Mouse (Mus musculus) kidney, embryonic 16.5 days (tissue): Measurements from ENCODE around the gene Clcnkb. TPM values are rescaled to one million over a fixed set of nuclear protein-coding genes. Genes with fewer than 3 reads are reported as not detected.
A peak's percentile ranks its signal among the peaks of the same experiment; 100 is the strongest.

Source experiments
- ATAC-seq: fragments of 200-750 bp; cut with Nextera tagmentation; 2 replicates; pipeline ENCODE4 v1.8.0; 2017; ENCODE audit warnings: moderate TSS enrichment; ENCODE audit not compliant: low FRiP score, low TSS enrichment
- H3K27ac ChIP-seq: fragments of 300-500 bp; sonication (generic); 2 replicates; pipeline ENCODE4 v1.5.1; 2014; ENCODE audit warnings: low read length
- H3K27me3 ChIP-seq: fragments of 300-500 bp; sonication (generic); 2 replicates; pipeline ENCODE4 v1.6.1; 2014; ENCODE audit warnings: low read length, control low read depth, mixed read lengths; ENCODE audit not compliant: insufficient read depth
- H3K36me3 ChIP-seq: fragments of 300-500 bp; sonication (generic); 2 replicates; pipeline ENCODE4 v1.6.1; 2014; ENCODE audit warnings: low read length, control low read depth, mixed read lengths; ENCODE audit not compliant: insufficient read depth
- H3K4me1 ChIP-seq: fragments of 300-500 bp; sonication (generic); 2 replicates; pipeline ENCODE4 v1.6.1; 2014; ENCODE audit warnings: low read length, control low read depth, mixed read lengths; ENCODE audit not compliant: insufficient read depth
- H3K4me2 ChIP-seq: fragments of 300-500 bp; sonication (generic); replicated peaks from 2 replicates; pipeline ENCODE4 v1.6.1; 2014; ENCODE audit warnings: low read depth, low read length
- H3K4me3 ChIP-seq: fragments of 300-500 bp; sonication (generic); 2 replicates; pipeline ENCODE4 v1.5.1; 2014; ENCODE audit warnings: mild to moderate bottlenecking, low read length
- H3K9ac ChIP-seq: fragments of 300-500 bp; sonication (generic); replicated peaks from 2 replicates; pipeline ENCODE4 v1.6.1; 2014; ENCODE audit warnings: low read length
- H3K9me3 ChIP-seq: fragments of 300-500 bp; sonication (generic); 2 replicates; pipeline ENCODE4 v1.6.1; 2016; ENCODE audit warnings: low read length, control low read depth
- WGBS: fragments of 180-500 bp; shearing (Covaris S2); extraction: QIAGEN DNeasy Blood & Tissue Kit; methylation state at CpG from one replicate; pipeline ENCODE4 v1.1.7; 2014; 5-methylcytosine and 5-hydroxymethylcytosine counted together
- polyA plus RNA-seq: library from polyadenylated mRNA; unstranded; fragments of >200 nt; fragmentation: Nextera tagmentation; extraction: Ambion mirVana; gene quantifications from 2 replicates; pipeline ENCODE4 v1.2.1, GENCODE M21; 2015

The Clcnkb gene
- polyA plus RNA-seq, 1 experiment from 2014 or later: 48.4 TPM

DNA sequence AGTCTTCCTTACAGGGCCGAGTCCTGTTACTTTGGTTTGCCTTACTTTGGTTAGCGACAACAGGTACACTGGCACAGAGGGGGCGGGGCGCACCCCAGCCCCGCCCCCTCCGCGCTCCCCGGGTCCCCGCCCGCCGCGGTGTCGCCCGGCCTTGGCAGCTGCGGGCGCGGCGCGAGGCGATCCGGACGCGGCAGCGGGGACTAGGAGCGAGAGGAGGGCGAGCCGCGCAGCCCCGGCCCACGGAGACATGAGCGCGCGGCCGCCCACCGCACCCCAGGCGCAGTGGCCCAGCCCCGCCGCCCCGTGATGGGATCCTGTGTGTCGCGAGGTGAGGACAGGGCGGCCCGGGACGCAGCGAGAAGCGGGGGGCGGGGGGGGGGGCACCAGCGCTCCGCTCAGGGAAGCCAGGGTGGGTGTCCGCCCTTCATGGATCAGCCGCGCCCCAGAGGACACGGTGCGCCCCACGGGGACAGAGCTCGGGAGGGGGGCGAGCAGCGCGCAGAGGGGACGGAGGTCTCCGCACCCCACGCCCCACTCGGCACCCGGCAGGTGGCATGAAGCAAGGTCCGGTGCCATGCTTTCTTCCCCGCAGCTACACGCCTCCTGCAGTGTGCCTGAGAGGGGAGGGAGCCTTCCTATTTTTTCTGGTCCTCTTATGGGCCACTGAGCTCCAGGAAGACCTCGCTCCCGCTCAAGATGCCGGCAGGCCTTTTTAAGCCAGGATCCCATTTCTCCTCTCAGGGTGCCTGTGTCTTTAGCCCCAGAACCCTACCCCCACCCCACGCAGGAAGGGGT lies 47.6 kb downstream of the Clcnkb start, which contains the start of gene Fam131c:
Fam131c (plus strand) TSS at position 224 of the 795 bp plus-strand sequence.
- Histone ChIP-seq H3K27me3 (peaks cover 3% of the 10 kb centered on the region; the same call in 1 of the 2 replicates), H3K4me2 (peak within 1 kb of the TSS; percentile 100), H3K4me1 (0 out of 2 replicates have a peak, but pooled peaks cover 12% of the 10 kb centered on the region), H3K27ac (no peak within 1 kb of the TSS), H3K36me3 (no peaks in the 10 kb centered on the region), H3K4me3 (peak within 1 kb of the TSS; percentile 60), H3K9me3 (no peaks in the 10 kb centered on the region), H3K9ac (peak within 1 kb of the TSS; percentile 74)
- WGBS: 1% methylated on average over 38 of the region's 71 CpGs
- ATAC-seq: peak; percentile 21; the same call in 1 of the 2 replicates

DNA sequence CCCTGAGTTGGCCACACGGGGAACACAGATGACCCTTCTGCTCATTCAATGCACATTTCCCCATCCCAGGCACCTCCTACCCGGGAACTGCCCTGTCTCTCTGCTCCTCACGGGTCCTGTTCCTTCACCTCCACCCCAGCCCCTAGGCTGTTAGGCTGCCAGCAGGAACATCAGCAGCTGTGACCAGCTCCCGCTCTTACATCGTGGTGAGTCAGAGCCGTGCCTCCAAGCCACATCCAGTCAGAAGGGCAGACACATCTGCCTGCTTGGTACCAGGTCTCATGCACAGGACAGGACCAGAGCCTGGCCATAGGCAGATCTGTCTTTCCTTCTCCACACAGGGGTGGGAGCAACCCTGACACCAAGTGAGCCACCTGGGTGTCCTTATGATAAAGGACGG lies 49.9 kb downstream of the Clcnkb start:
- Histone ChIP-seq H3K27ac (no peak overlapping the region), H3K4me2 (no peak overlapping the region), H3K4me3 (no peak overlapping the region), H3K4me1 (0 out of 2 replicates have a peak, but pooled peaks cover 12% of the 10 kb centered on the region), H3K9me3 (no peaks in the 10 kb centered on the region), H3K36me3 (no peaks in the 10 kb centered on the region), H3K27me3 (peaks cover 3% of the 10 kb centered on the region; the same call in 1 of the 2 replicates), H3K9ac (no peak overlapping the region)
- 61% methylated on average over 7 of the region's 7 CpGs for WGBS
- no peak for ATAC-seq

DNA sequence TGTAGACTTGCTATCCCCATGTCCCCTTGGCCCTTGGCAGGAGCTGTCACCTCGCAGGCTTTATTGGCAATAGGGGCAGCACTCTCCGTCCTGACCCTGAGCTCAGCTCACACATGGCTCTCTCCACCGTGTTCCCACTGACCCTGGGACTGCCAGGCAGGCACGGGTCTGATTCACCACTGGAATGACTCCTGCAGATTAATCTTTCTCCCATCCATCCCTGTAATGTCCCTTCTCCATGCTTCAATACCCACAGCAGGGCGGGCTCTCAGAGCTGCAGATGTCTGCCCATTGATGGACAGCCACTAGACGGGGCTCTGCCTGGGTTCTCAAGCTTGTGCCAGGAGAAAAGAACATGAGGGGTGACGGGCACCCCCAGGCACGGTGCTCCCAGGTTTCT lies 50.7 kb downstream of the Clcnkb start:
- Histone ChIP-seq H3K9me3 (no peaks in the 10 kb centered on the region), H3K4me2 (no peak overlapping the region), H3K27me3 (peaks cover 3% of the 10 kb centered on the region; the same call in 1 of the 2 replicates), H3K4me1 (0 out of 2 replicates have a peak, but pooled peaks cover 12% of the 10 kb centered on the region), H3K27ac (no peak overlapping the region), H3K4me3 (no peak overlapping the region), H3K36me3 (no peaks in the 10 kb centered on the region), H3K9ac (no peak overlapping the region)
- ATAC-seq: peak; percentile 25; the same call in 1 of the 2 replicates
- 31% methylated on average over 8 of the region's 8 CpGs for WGBS

DNA sequence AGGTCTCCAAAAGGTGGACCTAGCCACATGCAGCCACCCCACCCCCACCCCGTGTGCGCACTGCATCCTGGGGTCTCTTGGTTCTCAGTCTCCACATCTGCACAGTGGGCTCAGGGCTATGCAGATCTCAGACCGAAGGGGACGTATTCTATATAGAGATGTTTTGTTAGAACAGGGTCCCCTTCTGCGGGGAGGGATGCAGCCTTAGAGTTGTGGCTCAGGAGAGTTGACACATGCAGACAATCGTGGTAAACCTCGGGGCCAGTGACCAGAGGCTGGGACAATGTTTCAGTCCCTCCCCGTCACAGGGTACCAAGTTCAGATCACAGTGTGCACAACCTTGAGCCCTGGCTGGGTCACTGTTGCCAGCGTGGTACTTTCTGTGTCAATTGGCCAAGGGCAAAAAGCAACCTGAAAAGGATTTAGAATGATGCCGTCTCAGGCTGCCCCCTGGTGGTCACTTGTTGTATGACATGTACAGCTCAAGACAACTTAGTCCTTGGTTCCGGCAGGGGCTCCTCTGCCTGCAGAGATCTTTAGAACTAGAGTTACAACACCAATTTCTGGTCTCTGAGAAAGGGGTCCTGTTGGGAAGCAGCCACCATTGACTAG lies 52.8 kb downstream of the Clcnkb start:
- 26% methylated on average over 11 of the region's 11 CpGs for WGBS
- Histone ChIP-seq H3K4me2 (no peak overlapping the region), H3K27me3 (0 out of 2 replicates have a peak, but pooled peaks cover 3% of the 10 kb centered on the region), H3K4me1 (peaks cover 17% of the 10 kb centered on the region; the same call in 1 of the 2 replicates), H3K9ac (no peak overlapping the region), H3K4me3 (no peak overlapping the region), H3K27ac (no peak overlapping the region), H3K9me3 (peaks cover under 1% of the 10 kb centered on the region; the same call in 1 of the 2 replicates), H3K36me3 (no peaks in the 10 kb centered on the region)
- ATAC-seq: no peak; the same call in 1 of the 2 replicates

DNA sequence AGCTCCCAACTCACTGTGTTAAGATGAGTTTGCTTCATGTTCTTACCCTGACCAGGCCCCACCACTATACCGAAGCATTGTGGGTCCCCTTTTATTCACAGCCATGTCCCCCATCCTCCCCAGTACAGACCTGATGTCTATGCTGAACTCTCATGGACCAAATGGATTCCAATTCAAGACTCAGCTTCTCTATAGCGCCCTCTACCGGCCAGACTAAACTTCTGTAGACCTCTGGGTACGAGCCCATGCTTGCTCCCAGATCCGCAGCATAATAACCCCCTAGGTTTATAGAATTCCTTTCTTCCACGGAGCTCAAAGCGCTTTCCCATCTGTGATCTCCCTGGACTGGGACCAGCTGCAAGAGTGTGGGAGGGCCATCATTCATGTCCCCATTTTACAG lies 55.0 kb downstream of the Clcnkb start:
- H3K27ac ChIP-seq: no peak overlapping the region
- WGBS: 41% methylated on average over 7 of the region's 7 CpGs
- no peaks in the 10 kb centered on the region for H3K36me3 ChIP-seq
- H3K4me3 ChIP-seq: no peak overlapping the region
- H3K9ac ChIP-seq: no peak overlapping the region
- H3K4me1 ChIP-seq: peaks cover 12% of the 10 kb centered on the region; the same call in 1 of the 2 replicates
- H3K9me3 ChIP-seq: peaks cover 3% of the 10 kb centered on the region; the same call in 1 of the 2 replicates
- H3K4me2 ChIP-seq: no peak overlapping the region
- no peak for ATAC-seq
- no peaks in the 10 kb centered on the region for H3K27me3 ChIP-seq

DNA sequence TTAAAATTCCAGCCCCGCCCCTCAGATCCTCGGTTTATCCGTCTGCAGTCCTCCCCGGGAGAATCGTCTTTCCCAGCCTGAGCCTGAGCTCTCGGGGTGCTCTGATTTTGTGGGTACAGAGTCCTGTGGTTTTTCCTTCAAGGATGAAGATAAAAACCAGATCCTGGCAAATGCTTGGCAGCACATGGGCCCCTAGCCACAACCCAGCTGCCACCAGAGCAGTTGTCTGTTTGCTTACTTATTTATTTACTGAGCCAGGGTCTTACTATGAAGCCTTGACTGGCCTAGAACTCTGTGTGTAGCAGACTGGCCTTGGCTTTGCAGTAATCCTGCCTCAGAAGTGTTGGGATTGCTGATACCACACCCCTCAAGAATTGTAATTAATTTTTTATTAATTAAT lies 56.6 kb downstream of the Clcnkb start:
- Histone ChIP-seq H3K4me2 (no peak overlapping the region), H3K36me3 (no peaks in the 10 kb centered on the region), H3K27me3 (no peaks in the 10 kb centered on the region), H3K4me3 (no peak overlapping the region), H3K4me1 (peaks cover 5% of the 10 kb centered on the region; the same call in 1 of the 2 replicates), H3K27ac (no peak overlapping the region), H3K9ac (no peak overlapping the region), H3K9me3 (peaks cover 3% of the 10 kb centered on the region; the same call in 1 of the 2 replicates)
- ATAC-seq: no peak
- 91% methylated on average over 6 of the region's 6 CpGs for WGBS

DNA sequence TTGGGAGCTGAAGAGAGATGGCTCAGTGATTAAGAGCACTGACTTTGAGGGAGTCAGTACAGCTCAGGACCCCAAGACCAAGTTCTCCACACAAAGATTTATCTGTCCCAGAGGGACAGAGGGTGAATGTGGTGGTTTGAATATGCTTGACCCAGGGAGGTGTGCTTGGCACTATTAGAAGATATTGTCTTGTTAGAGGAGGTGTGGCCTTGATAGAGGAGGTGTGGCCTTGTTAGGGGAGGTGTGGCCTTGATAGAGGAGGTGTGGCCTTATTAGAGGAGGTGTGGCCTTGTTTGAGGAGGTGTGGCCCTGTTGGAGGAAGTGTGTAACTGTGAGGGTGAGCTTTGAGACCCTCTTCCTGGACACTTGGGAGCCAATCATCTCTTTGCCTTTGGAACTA lies 58.0 kb downstream of the Clcnkb start:
- Histone ChIP-seq H3K9me3 (peaks cover 3% of the 10 kb centered on the region; the same call in 1 of the 2 replicates), H3K9ac (no peak overlapping the region), H3K4me3 (no peak overlapping the region), H3K27ac (no peak overlapping the region), H3K4me2 (no peak overlapping the region), H3K4me1 (peaks cover 18% of the 10 kb centered on the region), H3K27me3 (no peaks in the 10 kb centered on the region), H3K36me3 (no peaks in the 10 kb centered on the region)
- ATAC-seq: no peak

Other genes with a start within 250 kb of the Clcnkb start
- 8.1 and 9.2 TPM in 2 replicates for gene Rsg1, start 202.1 kb downstream of the Clcnkb start, polyA plus RNA-seq
- gene Arhgef19, start 176.5 kb downstream of the Clcnkb start, polyA plus RNA-seq: 9.6 and 11.2 TPM in 2 replicates
- 8.3 and 8.6 TPM in 2 replicates for gene Epha2, start 114.8 kb downstream of the Clcnkb start, polyA plus RNA-seq
- gene Fam131c, start 47.8 kb downstream of the Clcnkb start, polyA plus RNA-seq: 3.0 and 3.1 TPM in 2 replicates
- 14.7 and 17.8 TPM in 2 replicates for gene Clcnka, start 17.3 kb downstream of the Clcnkb start, polyA plus RNA-seq
- gene Hspb7, start 4.8 kb upstream of the Clcnkb start, polyA plus RNA-seq: 0.58 and 0.80 TPM in 2 replicates
- not detected in 2 replicates for gene Srarp, start 20.1 kb upstream of the Clcnkb start, polyA plus RNA-seq
- gene Zbtb17, start 28.6 kb upstream of the Clcnkb start, polyA plus RNA-seq: 41.7 and 43.1 TPM in 2 replicates
- gene Spen, start 122.6 kb upstream of the Clcnkb start, polyA plus RNA-seq: 9.3 and 10.5 TPM in 2 replicates
- 76.4 and 85.2 TPM in 2 replicates for gene Fblim1, start 190.1 kb upstream of the Clcnkb start, polyA plus RNA-seq
- 4.3 and 5.4 TPM in 2 replicates for gene Tmem82, start 202.6 kb upstream of the Clcnkb start, polyA plus RNA-seq
- gene Slc25a34, start 207.8 kb upstream of the Clcnkb start, polyA plus RNA-seq: 0.54 and 0.69 TPM in 2 replicates
- gene Plekhm2, start 248.9 kb upstream of the Clcnkb start, polyA plus RNA-seq: 6.4 TPM in 2 replicates